Mouse (Mus musculus): ENCODE results near the gene Cst11.
"Not testable (repeated sequence)": the region's sequence is repeated elsewhere in the genome, so short reads cannot be mapped to it uniquely, and the experiment has no call there.

Cst11 gene

DNA sequence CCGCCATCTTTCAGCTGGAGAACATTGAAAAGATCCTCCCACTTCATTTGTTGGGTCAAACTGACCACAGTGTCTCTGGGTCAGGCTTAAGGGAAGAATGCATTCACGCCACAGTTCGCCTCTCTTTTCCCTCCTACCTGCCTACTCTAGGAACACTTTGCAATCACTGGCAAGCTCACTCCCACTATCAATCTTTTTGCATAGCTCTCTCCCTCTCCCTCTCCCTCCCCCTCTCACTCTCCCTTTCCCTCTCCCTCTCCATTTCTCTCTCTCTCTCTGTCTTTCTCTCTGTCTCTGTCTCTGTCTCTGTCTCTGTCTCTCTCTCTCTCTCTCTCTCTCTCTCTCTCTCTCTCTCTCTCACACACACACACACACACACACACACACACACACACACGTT lies at the start of gene Cst11:
Gene Cst11 (minus strand): TSS at position 101 of the 400 bp plus-strand sequence.
- DNase-seq, result not testable (repeated sequence)

DNA sequence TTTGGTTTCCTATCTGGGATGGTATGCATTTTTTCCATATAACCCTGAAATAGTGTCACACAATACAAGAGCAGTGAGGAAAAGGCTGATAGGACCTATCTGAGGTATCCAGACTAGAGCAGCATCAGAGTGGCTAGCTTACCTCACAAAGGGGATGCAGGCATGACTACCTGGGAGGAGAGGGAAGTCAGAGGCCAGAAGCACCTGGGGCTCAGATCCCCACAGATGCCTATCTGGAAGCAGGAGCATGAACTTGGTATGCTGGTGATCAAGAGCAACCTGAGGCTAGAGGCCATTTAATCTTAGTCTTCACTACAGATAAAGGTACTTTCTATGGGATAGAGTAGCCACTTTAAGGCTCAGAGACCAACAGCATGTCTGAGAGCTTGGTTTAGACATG lies 48.6 kb upstream of the Cst11 start, which contains the start of gene Cst13:
Gene Cst13 (plus strand): TSS at position 173 of the 400 bp plus-strand sequence.
- DNase-seq, result no peak

DNA sequence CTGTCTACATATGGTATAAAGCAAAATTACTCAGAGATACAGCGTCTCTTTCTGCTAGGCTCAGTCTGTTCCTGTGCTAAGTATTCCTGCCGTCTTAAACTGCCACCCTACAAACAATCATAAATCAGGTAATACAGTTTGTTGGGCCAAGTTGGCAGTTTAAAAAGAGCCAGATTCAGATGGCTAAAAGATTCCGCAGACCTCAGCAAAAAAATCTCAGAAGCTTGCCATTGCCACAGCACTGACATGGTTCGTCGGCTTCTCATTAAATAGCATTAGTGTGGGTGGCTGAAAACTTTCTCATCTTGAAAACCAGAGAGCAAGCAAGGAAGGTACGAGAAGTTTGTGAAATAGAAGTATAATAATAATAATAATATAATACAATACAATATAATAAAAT lies 35.4 kb upstream of the Cst11 start:
- DNase-seq, result no peak

DNA sequence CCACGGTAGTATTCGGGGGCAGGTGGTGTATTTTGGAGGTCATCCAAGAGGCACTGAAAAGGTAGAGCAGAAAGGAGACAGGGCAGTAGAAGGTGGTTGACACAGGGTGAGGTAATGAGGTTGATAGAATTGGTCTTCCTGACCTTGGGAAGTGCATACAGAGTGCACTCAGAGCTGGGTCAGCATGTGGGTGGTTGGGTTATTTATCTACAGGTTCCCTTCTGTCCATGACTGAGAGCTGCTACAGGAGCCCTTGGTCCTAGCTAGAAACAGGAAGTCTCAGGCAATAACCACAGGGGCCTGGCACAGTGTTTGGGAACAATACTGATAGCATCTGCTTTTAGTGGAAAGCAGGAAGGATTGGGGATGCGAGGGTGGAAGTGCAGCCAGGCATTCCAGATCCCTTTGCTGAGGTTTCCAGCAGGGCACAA lies 30.2 kb upstream of the Cst11 start:
- DNase-seq, result no peak

DNA sequence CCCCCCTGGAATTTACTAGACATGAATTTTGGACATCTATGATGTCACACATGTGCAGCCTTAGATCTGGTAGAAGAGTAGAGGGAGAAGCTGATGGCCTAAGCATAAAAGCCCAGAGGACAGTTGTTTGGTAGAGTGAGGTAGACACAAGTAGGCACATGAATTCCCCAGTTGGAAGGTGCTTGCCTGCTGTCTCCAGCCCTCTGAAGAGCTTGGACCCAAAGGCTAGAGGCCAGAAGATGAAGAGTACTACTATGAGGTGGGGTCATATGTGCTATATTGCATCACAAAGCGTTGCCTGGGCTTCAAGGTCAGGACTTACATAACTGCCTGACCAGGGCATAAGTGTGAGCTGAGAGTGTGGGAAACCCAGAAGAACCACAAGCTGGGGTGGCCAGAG lies 27.2 kb upstream of the Cst11 start, which contains the start of gene Cst8:
Gene Cst8 (plus strand): TSS at position 301 of the 400 bp plus-strand sequence.
- no peak for DNase-seq

DNA sequence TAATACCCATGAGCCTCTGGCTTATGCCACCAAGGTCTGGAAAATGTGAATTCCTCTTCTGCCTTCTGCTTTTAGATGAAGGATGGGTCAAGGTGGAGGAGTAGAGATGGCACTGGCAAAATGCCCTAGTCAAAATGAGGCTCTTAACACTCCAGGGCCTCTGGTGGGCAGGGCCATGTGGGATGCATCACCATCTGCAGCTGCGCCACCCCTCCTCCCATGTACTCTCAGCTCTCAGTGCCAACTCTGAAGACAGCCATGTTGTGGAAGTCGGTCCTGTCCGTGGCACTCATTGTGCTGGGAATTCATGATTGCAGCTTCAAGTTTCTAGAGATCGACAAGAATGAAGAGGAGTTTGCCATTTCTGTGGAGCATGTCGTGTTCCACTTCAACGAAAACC lies 17.8 kb upstream of the Cst11 start, which contains the start of gene Cst12:
Gene Cst12 (plus strand): TSS at position 220 of the 400 bp plus-strand sequence.
- DNase-seq, result no peak

DNA sequence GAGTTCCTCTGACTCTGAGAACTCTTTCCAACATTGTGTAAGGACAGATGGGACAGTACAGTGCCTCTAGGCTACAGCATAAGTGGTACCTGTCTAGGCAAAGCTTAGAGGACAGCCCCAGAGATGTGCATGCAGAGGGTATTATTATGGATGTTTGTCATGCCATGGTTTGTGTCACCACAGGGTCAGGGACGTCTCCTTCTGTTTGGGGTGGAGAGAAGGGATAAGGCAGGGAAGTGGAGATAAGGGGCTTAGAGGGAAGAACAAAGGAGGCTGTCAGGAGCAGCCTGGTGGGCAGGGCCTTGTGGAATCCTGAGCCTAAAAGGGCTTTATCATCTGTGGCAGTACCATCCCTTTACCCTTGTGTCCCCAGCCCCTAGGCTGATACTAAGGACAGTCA lies 10.4 kb upstream of the Cst11 start, which contains the start of gene 8030411F24Rik:
Gene 8030411F24Rik (plus strand): TSS at position 301 of the 400 bp plus-strand sequence.
- no peak for DNase-seq

DNA sequence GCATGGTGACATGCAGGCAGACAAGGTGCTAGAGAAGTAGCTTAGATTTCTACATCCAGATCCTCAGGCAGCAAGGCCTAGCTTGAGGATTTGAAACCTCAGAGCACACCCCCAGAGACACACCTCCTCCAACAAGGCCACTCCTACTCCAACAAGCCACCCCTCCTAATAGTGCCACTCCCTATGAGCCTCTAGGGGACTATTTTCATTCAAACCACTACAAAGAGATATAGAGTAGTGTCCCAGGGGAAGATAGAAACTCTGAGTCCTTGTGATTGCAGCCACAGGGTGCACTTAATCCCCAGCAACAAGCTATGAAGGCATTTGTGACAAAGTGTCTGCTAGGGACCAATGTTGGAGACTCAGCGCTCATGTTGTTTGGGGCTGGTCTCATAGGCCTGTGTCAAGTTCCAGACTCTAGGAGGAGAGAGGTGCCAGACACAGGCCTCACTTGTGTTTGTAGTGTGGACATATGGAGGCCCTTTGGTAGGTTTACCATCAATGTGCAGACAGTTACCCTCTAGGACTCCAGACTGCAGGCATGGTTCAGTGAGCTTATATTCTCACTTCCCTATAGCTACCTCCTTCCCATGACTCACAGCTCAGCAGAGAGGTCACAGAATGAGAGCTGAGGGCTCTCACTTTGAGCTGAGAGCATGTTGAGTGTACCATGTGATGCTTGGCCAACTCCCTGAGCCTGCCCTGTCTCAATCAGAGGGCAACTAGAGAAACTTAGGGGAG lies 7.5 kb downstream of the Cst11 start:
- DNase-seq, result peak; percentile 33

DNA sequence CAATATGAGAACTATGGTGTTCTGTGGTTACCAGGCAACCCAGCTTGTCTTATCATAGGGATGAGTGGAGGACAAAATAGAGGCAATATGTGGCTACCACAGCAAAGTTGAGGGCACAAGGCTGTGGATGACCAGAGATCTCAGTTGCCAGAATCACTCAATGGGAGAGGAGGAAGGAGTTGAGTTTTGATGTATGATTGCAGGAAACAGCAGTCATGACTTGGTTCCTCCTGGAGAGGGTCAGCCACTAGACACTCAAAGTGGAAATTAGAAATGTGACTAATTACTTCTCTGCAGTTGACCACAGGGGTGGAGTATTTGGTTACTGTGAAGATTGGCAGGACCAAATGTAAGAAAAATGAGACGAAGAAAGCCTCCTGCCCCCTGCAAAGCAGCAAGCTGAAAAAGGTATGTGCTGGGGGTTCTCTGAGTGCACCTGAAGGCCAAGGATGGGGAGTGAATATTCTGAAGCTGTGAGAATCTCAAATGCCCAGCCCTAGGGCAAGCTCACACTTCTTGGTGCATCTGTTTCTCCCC lies 16.9 kb downstream of the Cst11 start:
- no peak for DNase-seq

DNA sequence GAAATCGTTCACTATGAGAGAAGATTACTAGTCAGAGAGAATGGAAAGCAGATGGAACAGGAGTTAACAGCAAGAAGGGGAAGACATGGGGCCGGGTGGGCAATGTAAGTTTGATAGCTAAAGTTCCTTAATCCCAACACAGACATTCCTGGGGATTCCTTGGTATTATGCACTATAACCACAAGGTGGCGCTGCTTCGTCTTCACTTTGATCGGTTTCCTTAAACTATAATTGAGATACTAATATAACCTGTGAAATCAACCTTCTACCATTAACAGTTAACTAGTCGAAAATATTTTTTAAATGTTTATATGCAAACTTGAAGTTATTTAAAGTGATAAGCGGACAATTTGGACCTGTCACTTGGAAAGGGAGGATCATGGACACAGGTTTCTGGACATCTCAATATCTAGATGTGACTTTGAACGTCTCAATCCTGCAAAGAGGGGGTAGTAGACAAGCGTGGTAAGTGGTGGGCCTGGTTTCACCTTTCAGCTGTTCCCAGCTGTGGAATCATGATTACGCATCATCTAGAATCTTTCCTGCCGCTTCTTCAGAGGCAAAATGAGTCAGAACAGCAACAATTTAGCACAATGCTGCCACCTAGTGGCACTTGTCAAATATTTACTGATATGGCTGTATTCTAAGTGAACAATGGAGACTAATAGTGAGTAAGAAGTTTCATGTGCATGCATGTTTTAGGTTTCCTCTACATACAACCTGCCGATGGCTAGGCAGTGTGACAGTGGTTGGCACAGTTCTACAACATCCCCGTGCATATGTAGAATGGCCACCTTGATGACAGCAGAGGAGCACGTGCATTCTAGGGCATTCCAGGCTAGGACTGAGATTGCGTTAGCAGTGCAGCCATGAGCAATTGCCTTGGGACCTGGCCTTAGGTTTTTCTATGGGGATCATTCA lies 19.1 kb downstream of the Cst11 start:
- DNase-seq, result peak in 1 of 2 experiments; percentile 62

DNA sequence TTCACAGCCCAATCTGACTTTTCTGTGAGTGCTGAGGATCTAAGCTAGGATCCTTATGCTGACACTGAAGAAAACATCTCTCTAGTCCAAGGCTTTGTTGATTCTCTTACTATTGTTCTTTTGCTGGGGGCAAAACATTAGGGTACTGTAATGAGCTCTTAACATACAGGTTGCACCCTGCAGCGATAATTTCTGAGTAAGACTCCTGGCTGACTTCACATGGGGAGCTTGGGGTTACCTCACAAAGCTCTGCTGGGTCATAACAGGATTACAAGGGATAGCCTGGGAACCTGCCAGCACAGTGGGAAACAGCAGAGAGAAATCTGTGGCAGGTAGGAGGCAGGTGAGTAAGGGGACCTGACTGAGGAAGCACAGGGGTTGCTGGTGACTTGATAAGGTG lies 21.2 kb downstream of the Cst11 start, which contains the start of gene Cstl1:
Gene Cstl1 (plus strand): TSS at position 301 of the 400 bp plus-strand sequence.
- DNase-seq, result no peak

DNA sequence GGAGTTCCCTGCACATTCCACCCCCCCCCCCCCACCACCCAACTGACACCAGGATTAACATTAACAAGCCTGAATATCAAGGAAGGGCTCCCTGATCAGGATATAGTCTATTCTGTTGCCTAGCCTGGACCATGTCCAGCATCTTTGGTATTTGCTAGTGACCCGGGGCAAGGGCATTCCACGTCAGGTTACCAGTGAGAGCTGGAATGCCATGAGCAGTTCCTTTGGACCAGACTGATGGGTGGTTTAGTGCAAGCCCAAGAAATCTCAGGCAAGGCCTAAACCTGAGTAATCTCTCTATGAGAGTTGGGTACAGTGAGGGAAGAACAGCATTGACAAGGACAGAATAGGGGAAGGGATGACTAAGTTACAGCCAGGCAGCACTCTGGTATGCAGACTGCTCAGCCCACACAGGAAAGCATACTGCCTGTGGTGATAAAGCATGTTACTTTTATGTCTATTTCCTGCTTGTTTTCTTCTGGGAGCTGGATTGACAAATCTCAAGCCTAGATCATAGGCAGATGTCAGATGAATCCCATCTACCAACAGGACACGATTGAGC lies 27.4 kb downstream of the Cst11 start:
- DNase-seq, result no peak

DNA sequence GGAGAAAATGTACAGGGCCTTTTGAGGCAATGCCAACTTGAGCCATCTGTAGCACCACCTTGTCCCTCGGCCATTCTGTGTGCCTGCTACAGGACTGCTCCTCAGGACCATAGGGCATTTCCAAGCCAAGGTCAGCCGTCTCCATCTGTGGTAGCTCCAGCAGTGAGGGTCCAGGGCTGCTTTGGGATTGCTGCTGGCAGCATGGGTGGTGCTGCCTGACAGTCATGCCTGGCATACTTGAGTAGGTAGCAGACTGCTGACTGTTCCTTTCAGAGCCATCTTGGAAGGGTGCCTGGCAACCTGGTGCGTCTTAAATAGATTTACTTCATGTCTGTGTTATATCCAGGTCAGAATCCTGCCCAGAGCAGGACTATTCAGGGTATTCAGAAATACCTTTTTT lies 28.3 kb downstream of the Cst11 start:
- DNase-seq, result no peak

DNA sequence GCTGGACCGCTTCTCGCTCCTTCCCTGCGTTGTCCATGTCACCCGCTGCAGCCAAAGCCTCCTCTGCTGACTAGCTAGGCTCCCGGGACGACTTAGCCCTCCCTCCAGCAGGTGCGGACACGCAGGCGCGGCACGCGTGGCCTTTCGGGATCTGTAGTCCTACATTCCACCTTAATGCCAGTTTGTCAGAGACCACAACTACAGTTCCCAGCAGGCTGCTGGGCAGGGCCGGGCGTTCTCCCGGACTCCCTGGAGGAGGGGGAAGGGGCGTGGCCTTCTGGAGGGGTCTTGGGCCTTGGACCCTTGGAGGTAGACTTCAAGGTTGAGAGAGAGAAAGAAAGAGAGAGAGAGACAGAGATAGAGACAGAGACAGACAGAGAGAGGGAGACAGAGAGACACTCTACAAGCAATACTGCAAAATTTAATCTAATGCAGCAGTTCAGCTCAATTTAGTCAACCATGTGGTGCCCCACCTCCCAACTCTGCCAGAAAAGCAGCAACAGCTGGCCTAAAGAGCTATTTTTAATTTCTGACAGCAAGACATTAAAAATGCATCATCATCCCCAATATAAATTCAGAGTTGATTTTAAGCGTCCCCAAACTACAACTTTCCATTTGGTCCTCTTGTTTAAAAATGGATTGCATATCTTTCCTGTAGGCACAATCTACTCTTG lies 38.8 kb downstream of the Cst11 start, which contains the start of gene Napb:
Gene Napb (minus strand): TSS at position 141 of the 674 bp plus-strand sequence.
- DNase-seq, result peak; percentile 59 to 66

DNA sequence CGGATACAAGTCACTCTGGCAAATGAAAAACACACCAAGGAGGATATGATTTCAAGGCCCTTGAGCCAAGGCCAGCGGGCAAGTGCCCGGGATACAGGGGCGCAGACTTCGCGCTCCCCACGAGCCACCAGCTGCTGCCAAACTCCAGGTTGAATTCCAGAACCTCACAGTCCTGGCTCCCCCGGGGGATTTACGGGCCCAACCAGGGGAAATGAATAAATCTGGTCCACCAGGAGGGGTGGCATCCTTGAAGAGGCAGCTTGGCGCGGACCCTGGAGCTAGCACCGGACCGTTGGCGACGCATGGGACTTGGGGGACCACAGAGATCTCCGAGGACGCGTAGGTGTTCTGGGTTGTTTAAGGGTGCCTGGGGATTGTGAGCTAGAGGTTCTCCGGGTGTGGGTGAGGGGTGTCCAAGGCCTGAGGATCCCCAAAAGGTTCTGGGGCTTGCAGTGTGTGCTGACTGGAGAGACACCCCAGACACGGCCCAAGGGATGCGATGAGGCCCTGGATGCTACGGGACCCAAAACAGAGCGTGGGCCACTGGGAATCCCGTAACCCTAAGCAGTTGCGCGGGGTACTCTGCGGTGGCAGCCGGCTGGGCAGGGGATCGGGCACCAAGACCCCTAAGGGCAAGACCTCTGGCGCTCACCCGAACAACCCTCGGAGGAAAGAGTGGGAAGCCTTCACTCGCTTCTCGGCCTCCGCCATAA lies 39.5 kb downstream of the Cst11 start:
- DNase-seq, result no peak

DNA sequence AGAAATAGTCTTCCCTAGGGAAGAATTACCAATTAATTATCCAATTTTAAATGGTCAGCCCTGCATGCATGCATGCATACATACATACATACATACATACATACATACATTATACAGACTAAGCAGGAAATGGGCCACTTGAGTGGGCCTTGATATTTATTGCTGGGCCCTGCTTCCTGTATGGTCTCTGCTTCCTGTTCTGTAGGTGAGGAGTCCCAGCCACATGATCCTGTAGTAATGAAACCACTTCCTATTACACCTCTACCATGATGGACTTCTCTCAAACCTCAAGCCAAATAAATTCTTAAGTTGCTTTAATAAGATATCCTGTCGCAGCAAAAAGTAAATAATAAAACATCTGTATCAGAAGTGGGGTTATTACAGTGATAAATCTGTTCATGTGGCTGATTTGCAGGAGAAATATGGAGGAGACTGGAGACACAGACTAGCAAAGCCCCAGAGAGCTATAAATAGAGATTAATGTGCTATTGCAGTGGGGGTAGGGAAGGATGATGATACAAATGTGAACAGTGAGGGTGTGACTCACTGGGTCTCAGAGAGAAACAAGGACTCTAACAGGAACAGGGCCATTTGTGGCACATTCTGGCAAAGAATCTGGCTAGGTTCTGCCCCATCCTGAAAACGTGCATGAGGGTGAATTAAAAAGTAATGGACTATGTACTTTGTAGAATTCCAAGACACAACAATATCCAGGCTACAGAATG lies 51.9 kb downstream of the Cst11 start:
- DNase-seq, result no peak
